Mouse (Mus musculus): ENCODE results near the gene Msrb1. TPM values are rescaled to one million over a fixed set of nuclear protein-coding genes. Genes with fewer than 3 reads are reported as not detected.

The Msrb1 gene
- polyA plus RNA-seq, 1 experiment from 2014 or later: 20.0 TPM

- Histone ChIP-seq H3K27me3 (replicated peaks; ENCODE audit: control insufficient read depth, insufficient read depth, low read length) (no peaks in the 10 kb centered on the region), H3K36me3 (ENCODE audit: control insufficient read depth, insufficient read depth) (peaks cover 17% of the 10 kb centered on the region), H3K9ac (replicated peaks; ENCODE audit: low read depth, low read length) (no peak overlapping the region), H3K4me1 (replicated peaks; ENCODE audit: control insufficient read depth, insufficient read depth, low read length) (peaks cover 15% of the 10 kb centered on the region), H3K9me3 (ENCODE audit: control insufficient read depth, low read length) (no peaks in the 10 kb centered on the region), H3K4me2 (ENCODE audit: low read length) (no peak overlapping the region), H3K27ac (ENCODE audit: low read length) (no peak overlapping the region), H3K4me3 (replicated peaks; ENCODE audit: low read length) (no peak overlapping the region)
- no peak for ATAC-seq
- WGBS: 74% methylated on average over 9 of the region's 9 CpGs
Observed at GRCm38 (mm10) chr17:24698715-24699114, 37.7 kb upstream of the Msrb1 start.

- Histone ChIP-seq H3K9me3 (ENCODE audit: control insufficient read depth, low read length) (no peaks in the 10 kb centered on the region), H3K36me3 (ENCODE audit: control insufficient read depth, insufficient read depth) (peaks cover 23% of the 10 kb centered on the region), H3K9ac (replicated peaks; ENCODE audit: low read depth, low read length) (no peak overlapping the region), H3K4me3 (replicated peaks; ENCODE audit: low read length) (no peak overlapping the region), H3K4me1 (replicated peaks; ENCODE audit: control insufficient read depth, insufficient read depth, low read length) (peaks cover 15% of the 10 kb centered on the region), H3K4me2 (ENCODE audit: low read length) (no peak overlapping the region), H3K27ac (ENCODE audit: low read length) (no peak overlapping the region), H3K27me3 (replicated peaks; ENCODE audit: control insufficient read depth, insufficient read depth, low read length) (no peaks in the 10 kb centered on the region)
- ATAC-seq: no peak
- 85% methylated on average over 2 of the region's 2 CpGs for WGBS
Observed at GRCm38 (mm10) chr17:24699473-24699872, 37.0 kb upstream of the Msrb1 start.

- Histone ChIP-seq H3K9ac (replicated peaks; ENCODE audit: low read depth, low read length) (no peak overlapping the region), H3K4me1 (replicated peaks; ENCODE audit: control insufficient read depth, insufficient read depth, low read length) (peaks cover 10% of the 10 kb centered on the region), H3K4me2 (ENCODE audit: low read length) (no peak overlapping the region), H3K27me3 (replicated peaks; ENCODE audit: control insufficient read depth, insufficient read depth, low read length) (no peaks in the 10 kb centered on the region), H3K36me3 (ENCODE audit: control insufficient read depth, insufficient read depth) (peaks cover 24% of the 10 kb centered on the region), H3K27ac (ENCODE audit: low read length) (no peak overlapping the region), H3K4me3 (replicated peaks; ENCODE audit: low read length) (no peak overlapping the region), H3K9me3 (ENCODE audit: control insufficient read depth, low read length) (no peaks in the 10 kb centered on the region)
- ATAC-seq: no peak
- 93% methylated on average over 9 of the region's 9 CpGs for WGBS
Observed at GRCm38 (mm10) chr17:24701251-24701650, 35.2 kb upstream of the Msrb1 start.

- Histone ChIP-seq H3K9ac (replicated peaks; ENCODE audit: low read depth, low read length) (no peak overlapping the region), H3K27ac (ENCODE audit: low read length) (no peak overlapping the region), H3K27me3 (replicated peaks; ENCODE audit: control insufficient read depth, insufficient read depth, low read length) (no peaks in the 10 kb centered on the region), H3K36me3 (ENCODE audit: control insufficient read depth, insufficient read depth) (peaks cover 23% of the 10 kb centered on the region), H3K9me3 (ENCODE audit: control insufficient read depth, low read length) (no peaks in the 10 kb centered on the region), H3K4me3 (replicated peaks; ENCODE audit: low read length) (no peak overlapping the region), H3K4me2 (ENCODE audit: low read length) (no peak overlapping the region), H3K4me1 (replicated peaks; ENCODE audit: control insufficient read depth, insufficient read depth, low read length) (peaks cover 16% of the 10 kb centered on the region)
- no peak for ATAC-seq
- WGBS: 96% methylated on average over 3 of the region's 3 CpGs
Observed at GRCm38 (mm10) chr17:24705821-24706220, 30.6 kb upstream of the Msrb1 start.

GRCm38 (mm10) chr17:24706982-24707800 lies 29.3 kb upstream of the Msrb1 start, which contains the start of gene Tbl3:
Gene Tbl3, minus strand, starts transcription at chr17:24707660.
- Histone ChIP-seq H3K4me3 (replicated peaks; ENCODE audit: low read length) (peak within 1 kb of the TSS; percentile 93), H3K4me1 (replicated peaks; ENCODE audit: control insufficient read depth, insufficient read depth, low read length) (peaks cover 16% of the 10 kb centered on the region), H3K4me2 (ENCODE audit: low read length) (peak within 1 kb of the TSS; percentile 92), H3K9me3 (ENCODE audit: control insufficient read depth, low read length) (no peaks in the 10 kb centered on the region), H3K27me3 (replicated peaks; ENCODE audit: control insufficient read depth, insufficient read depth, low read length) (no peaks in the 10 kb centered on the region), H3K27ac (ENCODE audit: low read length) (peak within 1 kb of the TSS; percentile 82), H3K9ac (replicated peaks; ENCODE audit: low read depth, low read length) (peak within 1 kb of the TSS; percentile 78), H3K36me3 (ENCODE audit: control insufficient read depth, insufficient read depth) (peaks cover 9% of the 10 kb centered on the region)
- WGBS: 3% methylated on average over 32 of the region's 32 CpGs
- peak; percentile 95 for ATAC-seq

- peak overlapping the region; percentile 93 for H3K4me3 ChIP-seq (replicated peaks; ENCODE audit: low read length)
- peak overlapping the region; percentile 92 for H3K4me2 ChIP-seq (ENCODE audit: low read length)
- H3K4me1 ChIP-seq (replicated peaks; ENCODE audit: control insufficient read depth, insufficient read depth, low read length): peaks cover 16% of the 10 kb centered on the region
- peak overlapping the region; percentile 82 for H3K27ac ChIP-seq (ENCODE audit: low read length)
- H3K36me3 ChIP-seq (ENCODE audit: control insufficient read depth, insufficient read depth): peaks cover 8% of the 10 kb centered on the region
- WGBS: 6% methylated on average over 24 of the region's 24 CpGs
- H3K9me3 ChIP-seq (ENCODE audit: control insufficient read depth, low read length): no peaks in the 10 kb centered on the region
- H3K27me3 ChIP-seq (replicated peaks; ENCODE audit: control insufficient read depth, insufficient read depth, low read length): no peaks in the 10 kb centered on the region
- H3K9ac ChIP-seq (replicated peaks; ENCODE audit: low read depth, low read length): peak overlapping the region; percentile 78
- ATAC-seq: peak; percentile 53
Observed at GRCm38 (mm10) chr17:24707801-24708425, 28.5 kb upstream of the Msrb1 start.

GRCm38 (mm10) chr17:24708646-24709045 lies 27.8 kb upstream of the Msrb1 start:
- Histone ChIP-seq H3K4me2 (ENCODE audit: low read length) (no peak overlapping the region), H3K4me3 (replicated peaks; ENCODE audit: low read length) (no peak overlapping the region), H3K9me3 (ENCODE audit: control insufficient read depth, low read length) (no peaks in the 10 kb centered on the region), H3K27me3 (replicated peaks; ENCODE audit: control insufficient read depth, insufficient read depth, low read length) (no peaks in the 10 kb centered on the region), H3K4me1 (replicated peaks; ENCODE audit: control insufficient read depth, insufficient read depth, low read length) (peaks cover 16% of the 10 kb centered on the region), H3K9ac (replicated peaks; ENCODE audit: low read depth, low read length) (no peak overlapping the region), H3K36me3 (ENCODE audit: control insufficient read depth, insufficient read depth) (peaks cover 8% of the 10 kb centered on the region), H3K27ac (ENCODE audit: low read length) (no peak overlapping the region)
- no peak for ATAC-seq
- 26% methylated on average over 2 of the region's 2 CpGs for WGBS

GRCm38 (mm10) chr17:24715556-24715955 lies 20.9 kb upstream of the Msrb1 start:
- 42% methylated on average over 6 of the region's 6 CpGs for WGBS
- Histone ChIP-seq H3K27me3 (replicated peaks; ENCODE audit: control insufficient read depth, insufficient read depth, low read length) (no peaks in the 10 kb centered on the region), H3K27ac (ENCODE audit: low read length) (no peak overlapping the region), H3K9ac (replicated peaks; ENCODE audit: low read depth, low read length) (no peak overlapping the region), H3K4me1 (replicated peaks; ENCODE audit: control insufficient read depth, insufficient read depth, low read length) (peaks cover 5% of the 10 kb centered on the region), H3K36me3 (ENCODE audit: control insufficient read depth, insufficient read depth) (no peaks in the 10 kb centered on the region), H3K4me3 (replicated peaks; ENCODE audit: low read length) (no peak overlapping the region), H3K4me2 (ENCODE audit: low read length) (no peak overlapping the region), H3K9me3 (ENCODE audit: control insufficient read depth, low read length) (no peaks in the 10 kb centered on the region)
- no peak for ATAC-seq

- Histone ChIP-seq H3K36me3 (ENCODE audit: control insufficient read depth, insufficient read depth) (no peaks in the 10 kb centered on the region), H3K4me3 (replicated peaks; ENCODE audit: low read length) (no peak overlapping the region), H3K4me1 (replicated peaks; ENCODE audit: control insufficient read depth, insufficient read depth, low read length) (peaks cover 11% of the 10 kb centered on the region), H3K9me3 (ENCODE audit: control insufficient read depth, low read length) (no peaks in the 10 kb centered on the region), H3K27ac (ENCODE audit: low read length) (no peak overlapping the region), H3K27me3 (replicated peaks; ENCODE audit: control insufficient read depth, insufficient read depth, low read length) (no peaks in the 10 kb centered on the region), H3K9ac (replicated peaks; ENCODE audit: low read depth, low read length) (no peak overlapping the region), H3K4me2 (ENCODE audit: low read length) (no peak overlapping the region)
- 97% methylated on average over 15 of the region's 15 CpGs for WGBS
- no peak for ATAC-seq
Observed at GRCm38 (mm10) chr17:24716166-24716682, 20.2 kb upstream of the Msrb1 start.
